Mouse (Mus musculus) hematopoietic multipotent progenitor cell, adult 10-12 weeks (in vitro differentiated cells): ENCODE results near the gene Gm16223. TPM values are rescaled to one million over a fixed set of nuclear protein-coding genes. Genes with fewer than 3 reads are reported as not detected.

ENCODE experiments used
- polyA plus RNA-seq: library from polyadenylated mRNA; stranded (reverse); fragments of >175 nt; gene quantifications from 2 replicates; pipeline ENCODE4 v1.2.3, GENCODE M21; 2012; ENCODE audit warnings: low replicate concordance

The Gm16223 gene
- polyA plus RNA-seq: not detected in 2 replicates

GRCm38 (mm10) chr5:42067476-42068187 lies at the start of gene Gm16223:
TSS of gene Gm16223 (plus strand) at chr5:42067960.

Other genes starting within 250 kb of the Gm16223 start
- gene Bod1l, start 223.6 kb upstream of the Gm16223 start, polyA plus RNA-seq: 11.1 and 23.6 TPM in 2 replicates